Mouse (Mus musculus) stomach, embryonic 14.5 days (tissue): ENCODE data around the gene Sltm. TPM values are rescaled to one million over a fixed set of nuclear protein-coding genes. Genes with fewer than 3 reads are reported as not detected.

Experiments
- ATAC-seq: fragments of 200-750 bp; cut with Nextera tagmentation; 2 replicates; pipeline ENCODE4 v1.8.0; 2017; ENCODE audit warnings: low read depth, moderate TSS enrichment; ENCODE audit not compliant: insufficient number of reproducible peaks, insufficient read depth, low FRiP score
- H3K27ac ChIP-seq: fragments of 300-500 bp; sonication (generic); 2 replicates; pipeline ENCODE4 v1.5.1; 2014; ENCODE audit warnings: mild to moderate bottlenecking, low read length, moderate library complexity, mixed read lengths
- H3K27me3 ChIP-seq: fragments of 300-500 bp; sonication (generic); 2 replicates; pipeline ENCODE4 v1.6.1; 2014; ENCODE audit warnings: low read length, control low read depth, mixed read lengths; ENCODE audit not compliant: control insufficient read depth, insufficient read depth
- H3K36me3 ChIP-seq: fragments of 300-500 bp; sonication (generic); 2 replicates; pipeline ENCODE4 v1.6.1; 2014; ENCODE audit warnings: mild to moderate bottlenecking, control low read depth, low read length, moderate library complexity, mixed read lengths; ENCODE audit not compliant: control insufficient read depth, insufficient read depth
- H3K4me1 ChIP-seq: fragments of 300-500 bp; sonication (generic); 2 replicates; pipeline ENCODE4 v1.6.1; 2014; ENCODE audit warnings: low read length, control low read depth, mixed read lengths; ENCODE audit not compliant: control insufficient read depth, insufficient read depth
- H3K4me2 ChIP-seq: fragments of 300-500 bp; sonication (generic); replicated peaks from 2 replicates; pipeline ENCODE4 v1.6.1; 2014; ENCODE audit warnings: low read depth, low read length, control low read depth
- H3K4me3 ChIP-seq: fragments of 300-500 bp; sonication (generic); 2 replicates; pipeline ENCODE4 v1.5.1; 2014; ENCODE audit warnings: low read depth, low read length, control low read depth
- H3K9ac ChIP-seq: fragments of 300-500 bp; sonication (generic); replicated peaks from 2 replicates; pipeline ENCODE4 v1.6.1; 2014; ENCODE audit warnings: low read depth, mild to moderate bottlenecking, control low read depth, low read length, moderate library complexity, mixed read lengths
- H3K9me3 ChIP-seq: fragments of 300-500 bp; sonication (generic); 2 replicates; pipeline ENCODE4 v1.6.1; 2016; ENCODE audit warnings: low read depth, low read length, control low read depth; ENCODE audit not compliant: control insufficient read depth
- WGBS: fragments of 180-500 bp; shearing (Covaris S2); extraction: QIAGEN DNeasy Blood & Tissue Kit; methylation state at CpG from one replicate; pipeline ENCODE4 v1.1.7; 2014; 5-methylcytosine and 5-hydroxymethylcytosine counted together
- polyA plus RNA-seq: library from polyadenylated mRNA; unstranded; fragments of >200 nt; fragmentation: Nextera tagmentation; extraction: Ambion mirVana; gene quantifications from 2 replicates; pipeline ENCODE4 v1.2.1, GENCODE M21; 2014

Gene Sltm
- polyA plus RNA-seq, 1 experiment from 2014 or later = 74.7 TPM

DNA sequence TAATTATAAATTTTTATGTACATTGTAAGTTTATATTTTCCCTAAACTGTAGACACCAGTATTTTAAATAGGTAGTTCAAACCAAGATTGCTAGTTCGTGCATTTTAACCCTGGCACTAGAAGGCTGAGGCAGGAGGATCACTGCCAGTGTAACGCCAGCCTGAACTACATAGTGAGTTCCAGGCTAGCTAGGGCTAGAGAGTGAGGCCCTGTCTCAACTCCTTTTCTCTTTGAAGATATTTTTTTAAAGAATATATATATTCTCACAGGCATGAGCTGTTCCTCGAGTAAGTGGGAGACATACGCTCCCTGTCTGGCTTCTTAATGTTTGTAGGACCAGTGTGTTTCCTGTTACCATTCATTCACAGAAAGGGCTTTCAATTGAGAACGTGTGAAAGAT, 14.2 kb downstream of the Sltm start:
- Histone ChIP-seq H3K4me1 (no peaks in the 10 kb centered on the region), H3K36me3 (peaks cover 11% of the 10 kb centered on the region), H3K9ac (no peak overlapping the region), H3K4me2 (no peak overlapping the region), H3K4me3 (no peak overlapping the region), H3K9me3 (peaks cover 4% of the 10 kb centered on the region; the same call in 1 of the 2 replicates), H3K27ac (no peak overlapping the region), H3K27me3 (no peaks in the 10 kb centered on the region)
- no peak for ATAC-seq
- 89% methylated on average over 5 of the region's 5 CpGs for WGBS

GRCm38 (mm10) chr9:70562825-70563224, 20.3 kb downstream of the Sltm start:
- Histone ChIP-seq H3K27ac (no peak overlapping the region), H3K36me3 (peaks cover 10% of the 10 kb centered on the region), H3K4me3 (no peak overlapping the region), H3K4me1 (no peaks in the 10 kb centered on the region), H3K27me3 (no peaks in the 10 kb centered on the region), H3K9ac (no peak overlapping the region), H3K9me3 (no peaks in the 10 kb centered on the region), H3K4me2 (no peak overlapping the region)
- 93% methylated on average over 3 of the region's 3 CpGs for WGBS
- ATAC-seq = no peak

GRCm38 (mm10) chr9:70567651-70568050, 25.1 kb downstream of the Sltm start:
- ATAC-seq = no peak
- 74% methylated on average over 5 of the region's 5 CpGs for WGBS
- no peak overlapping the region for H3K9ac ChIP-seq
- no peaks in the 10 kb centered on the region for H3K27me3 ChIP-seq
- no peak overlapping the region for H3K27ac ChIP-seq
- no peaks in the 10 kb centered on the region for H3K9me3 ChIP-seq
- H3K4me2 ChIP-seq = no peak overlapping the region
- no peak overlapping the region for H3K4me3 ChIP-seq
- H3K36me3 ChIP-seq = peaks cover 6% of the 10 kb centered on the region; the same call in 1 of the 2 replicates
- H3K4me1 ChIP-seq = no peaks in the 10 kb centered on the region

DNA sequence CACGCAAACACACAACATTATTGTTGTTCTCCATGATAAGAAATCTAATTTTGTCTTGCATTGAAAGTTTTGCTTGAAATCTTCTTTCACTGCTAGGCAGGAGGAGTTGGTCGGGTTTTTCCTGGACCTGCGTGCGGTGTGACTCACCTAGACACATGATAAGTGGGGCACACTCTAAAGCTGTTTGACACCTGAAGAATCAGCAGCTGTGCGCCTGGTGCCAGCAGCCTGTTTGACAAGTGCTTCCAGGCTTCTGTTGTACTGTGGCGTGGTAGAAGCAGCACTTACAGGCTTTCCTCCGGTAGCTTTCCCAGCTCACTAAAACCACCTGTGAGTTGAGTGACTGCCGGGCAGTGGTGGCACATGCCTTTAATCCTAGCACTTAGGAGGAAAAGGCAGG, 27.8 kb downstream of the Sltm start:
- Histone ChIP-seq H3K9ac (no peak overlapping the region), H3K27ac (no peak overlapping the region), H3K4me3 (no peak overlapping the region), H3K4me2 (no peak overlapping the region), H3K36me3 (peaks cover 23% of the 10 kb centered on the region), H3K4me1 (no peaks in the 10 kb centered on the region), H3K9me3 (no peaks in the 10 kb centered on the region), H3K27me3 (no peaks in the 10 kb centered on the region)
- ATAC-seq = no peak
- WGBS = 86% methylated on average over 8 of the region's 8 CpGs

GRCm38 (mm10) chr9:70578123-70578522, 35.6 kb downstream of the Sltm start:
- Histone ChIP-seq H3K4me3 (no peak overlapping the region), H3K4me2 (no peak overlapping the region), H3K9ac (no peak overlapping the region), H3K9me3 (no peaks in the 10 kb centered on the region), H3K36me3 (peaks cover 49% of the 10 kb centered on the region), H3K27ac (no peak overlapping the region), H3K4me1 (no peaks in the 10 kb centered on the region), H3K27me3 (no peaks in the 10 kb centered on the region)
- 93% methylated on average over 2 of the region's 2 CpGs for WGBS
- no peak for ATAC-seq

GRCm38 (mm10) chr9:70580956-70581355, 38.4 kb downstream of the Sltm start:
- Histone ChIP-seq H3K4me1 (no peaks in the 10 kb centered on the region), H3K4me3 (no peak overlapping the region), H3K9me3 (no peaks in the 10 kb centered on the region), H3K4me2 (no peak overlapping the region), H3K27me3 (no peaks in the 10 kb centered on the region), H3K9ac (no peak overlapping the region), H3K36me3 (peaks cover 57% of the 10 kb centered on the region), H3K27ac (no peak overlapping the region)
- ATAC-seq = no peak
- WGBS = 79% methylated on average over 5 of the region's 5 CpGs

- WGBS = 83% methylated on average over 14 of the region's 14 CpGs
Measured at GRCm38 (mm10) chr9:70584641-70585040, 42.1 kb downstream of the Sltm start.

DNA sequence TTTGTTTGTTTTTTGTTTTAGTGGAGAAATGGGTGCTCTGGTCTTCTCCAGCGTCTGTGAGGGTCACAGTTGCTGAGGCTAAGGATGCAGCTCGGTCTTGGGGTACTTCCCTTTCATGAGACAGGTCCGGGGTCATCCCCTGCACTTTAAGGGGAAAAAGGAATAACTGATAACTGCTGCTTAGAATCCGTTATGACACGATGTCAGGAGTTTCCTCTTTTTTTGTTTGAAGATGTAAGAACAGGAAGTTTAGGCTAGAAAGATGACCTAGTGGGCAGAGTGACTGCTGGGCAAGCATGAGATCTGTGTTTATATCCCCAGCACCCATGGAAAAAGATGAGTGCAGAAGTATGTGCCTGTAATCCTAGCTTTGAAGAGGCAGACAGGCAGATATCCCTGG, 42.6 kb downstream of the Sltm start:
- Histone ChIP-seq H3K27me3 (no peaks in the 10 kb centered on the region), H3K9ac (no peak overlapping the region), H3K27ac (no peak overlapping the region), H3K9me3 (no peaks in the 10 kb centered on the region), H3K4me1 (no peaks in the 10 kb centered on the region), H3K36me3 (peaks cover 83% of the 10 kb centered on the region), H3K4me3 (no peak overlapping the region), H3K4me2 (no peak overlapping the region)
- ATAC-seq = no peak
- WGBS = 66% methylated on average over 5 of the region's 5 CpGs

More at GRCm38 (mm10) chr9:70584641-70585040, 42.1 kb downstream of the Sltm start:
- Histone ChIP-seq H3K4me2 (no peak overlapping the region), H3K4me3 (no peak overlapping the region), H3K36me3 (peaks cover 84% of the 10 kb centered on the region), H3K27ac (no peak overlapping the region), H3K9me3 (no peaks in the 10 kb centered on the region), H3K4me1 (no peaks in the 10 kb centered on the region), H3K27me3 (no peaks in the 10 kb centered on the region), H3K9ac (no peak overlapping the region)
- ATAC-seq = no peak

DNA sequence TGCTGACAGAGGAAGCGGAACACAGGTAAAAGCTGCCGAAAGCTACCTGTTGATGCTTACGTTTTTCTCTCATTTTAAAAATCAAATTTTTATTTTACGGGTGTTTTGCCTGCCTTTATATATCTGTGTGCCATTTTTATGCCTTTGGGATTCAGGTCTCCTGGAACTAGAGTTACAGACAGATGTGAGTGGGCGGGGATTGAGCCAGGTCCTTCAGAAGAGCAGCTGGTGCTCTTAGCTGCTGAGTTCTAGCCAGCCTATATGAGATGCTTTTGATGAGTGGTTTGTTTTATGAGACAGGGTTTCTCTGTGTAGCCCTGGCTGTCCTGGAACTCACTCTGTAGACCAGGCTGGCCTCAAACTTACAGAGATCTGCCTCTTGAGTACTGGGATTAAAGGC, 44.6 kb downstream of the Sltm start:
- Histone ChIP-seq H3K27ac (no peak overlapping the region), H3K9me3 (no peaks in the 10 kb centered on the region), H3K27me3 (no peaks in the 10 kb centered on the region), H3K36me3 (peaks cover 82% of the 10 kb centered on the region), H3K9ac (no peak overlapping the region), H3K4me2 (no peak overlapping the region), H3K4me1 (no peaks in the 10 kb centered on the region), H3K4me3 (no peak overlapping the region)
- 93% methylated on average over 5 of the region's 5 CpGs for WGBS
- ATAC-seq = no peak
